Mouse (Mus musculus): ENCODE results near the gene Rilpl1.
"Not testable (repeated sequence)": the region's sequence is repeated elsewhere in the genome, so short reads cannot be mapped to it uniquely, and the experiment has no call there.

Gene Rilpl1

DNA sequence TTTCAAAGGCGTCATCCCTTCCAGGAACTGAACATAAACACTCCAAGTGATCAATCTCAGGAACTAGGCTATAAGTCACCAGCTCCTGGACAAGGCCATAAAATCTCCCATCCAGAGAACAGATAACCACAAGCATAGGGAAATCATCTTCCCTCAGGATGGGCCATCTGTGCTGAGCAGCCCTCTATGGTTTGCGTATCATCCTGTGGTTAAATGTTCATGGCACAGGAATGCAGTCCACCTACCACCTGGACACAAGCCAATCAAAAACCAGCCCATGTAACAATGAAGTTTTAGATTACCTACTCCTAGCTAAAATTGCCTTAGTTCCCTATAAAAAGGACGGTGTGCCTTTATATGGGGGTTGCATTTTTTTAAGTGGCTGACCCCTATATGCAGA is 42.3 kb downstream of the Rilpl1 start:
- DNase-seq: no peak

DNA sequence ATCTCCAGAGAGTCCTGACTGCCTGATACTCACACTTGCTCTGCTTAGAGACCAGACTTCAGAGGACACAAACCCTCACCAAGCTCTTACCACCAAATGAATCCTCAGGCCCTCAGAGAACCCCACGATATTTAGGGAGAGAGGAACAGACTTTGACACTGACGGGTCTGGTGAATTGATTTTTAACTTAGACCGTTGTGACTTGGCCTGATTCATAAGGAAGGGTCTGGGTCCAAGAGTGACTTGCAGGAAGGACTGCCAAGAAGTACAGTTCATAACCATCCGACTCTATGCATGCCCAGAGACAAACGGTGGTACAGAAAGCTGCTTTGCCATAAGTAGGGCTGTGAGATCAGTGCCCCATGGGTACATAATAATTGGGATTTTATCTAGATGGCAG is 45.5 kb downstream of the Rilpl1 start:
- no peak for DNase-seq

DNA sequence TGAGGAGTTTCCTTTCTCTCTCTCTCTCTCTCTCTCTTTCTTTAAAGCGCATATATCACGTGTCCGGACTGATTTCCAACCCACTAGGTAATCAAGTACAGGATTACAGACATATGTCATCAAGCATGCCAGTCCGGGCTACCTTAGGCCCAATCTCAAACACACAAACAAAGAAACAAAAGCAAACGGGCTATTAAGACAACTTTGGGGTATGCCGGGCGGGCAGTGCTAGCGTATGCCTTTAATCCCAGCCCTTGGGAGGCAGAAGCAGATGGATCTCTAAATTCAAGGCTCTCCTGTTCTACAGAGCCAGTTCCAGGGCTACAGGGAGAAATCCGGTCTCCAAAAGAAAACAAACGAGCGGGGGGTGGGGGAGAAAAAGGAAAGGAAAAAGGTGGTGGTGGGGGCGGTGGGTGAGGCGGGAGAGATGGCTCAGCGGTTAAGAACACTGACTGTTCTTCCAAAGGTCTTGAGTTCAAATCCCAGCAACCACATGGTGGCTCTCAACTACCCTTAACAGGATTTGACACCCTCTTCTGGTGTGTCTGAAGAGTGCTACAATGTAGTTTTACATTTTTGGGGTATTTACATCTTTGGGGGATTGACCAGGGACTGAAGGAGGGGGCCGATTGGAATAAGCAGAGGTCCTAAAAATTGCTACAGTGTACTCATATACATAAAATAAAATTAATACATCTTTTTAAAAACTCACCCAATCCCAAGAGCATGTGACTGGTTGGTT is 47.4 kb downstream of the Rilpl1 start:
- no peak for DNase-seq

DNA sequence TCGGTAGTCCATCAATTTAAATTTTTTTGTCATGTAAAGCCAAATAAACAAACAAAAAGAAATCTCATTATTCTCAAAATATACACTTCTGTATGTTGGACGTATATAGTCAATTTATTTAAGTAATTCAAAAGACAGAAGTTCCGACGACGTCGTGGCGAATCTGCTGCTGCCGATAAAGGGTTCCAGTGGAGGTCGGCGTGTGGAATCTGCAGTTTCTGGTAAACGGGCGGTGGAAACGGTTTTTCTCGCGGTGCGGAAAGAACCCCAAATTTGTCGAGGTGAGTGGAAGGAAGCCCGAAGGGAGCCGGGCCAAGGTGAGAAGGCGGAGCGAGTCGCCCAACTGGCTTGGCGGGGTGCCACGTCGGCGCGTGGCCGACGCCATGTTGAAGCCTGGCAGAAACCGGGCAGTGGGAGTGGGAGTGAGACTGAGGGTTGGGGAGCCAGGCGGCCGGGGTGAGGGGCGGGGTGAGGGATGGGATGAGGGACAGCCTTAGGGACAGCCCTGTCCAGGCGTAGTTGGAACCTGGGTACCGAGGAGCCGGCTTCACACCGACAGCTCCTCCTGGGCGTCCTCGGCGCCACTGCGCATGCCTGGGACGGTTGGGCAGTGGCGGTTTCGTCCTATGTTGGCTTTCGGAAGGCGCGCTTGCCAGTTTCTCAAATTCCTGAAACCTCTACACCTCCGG is 48.1 kb downstream of the Rilpl1 start, which contains the start of gene Snrnp35:
TSS of gene Snrnp35 (plus strand) at position 169 of the 689 bp plus-strand sequence.
- peak; percentile 96 for DNase-seq

DNA sequence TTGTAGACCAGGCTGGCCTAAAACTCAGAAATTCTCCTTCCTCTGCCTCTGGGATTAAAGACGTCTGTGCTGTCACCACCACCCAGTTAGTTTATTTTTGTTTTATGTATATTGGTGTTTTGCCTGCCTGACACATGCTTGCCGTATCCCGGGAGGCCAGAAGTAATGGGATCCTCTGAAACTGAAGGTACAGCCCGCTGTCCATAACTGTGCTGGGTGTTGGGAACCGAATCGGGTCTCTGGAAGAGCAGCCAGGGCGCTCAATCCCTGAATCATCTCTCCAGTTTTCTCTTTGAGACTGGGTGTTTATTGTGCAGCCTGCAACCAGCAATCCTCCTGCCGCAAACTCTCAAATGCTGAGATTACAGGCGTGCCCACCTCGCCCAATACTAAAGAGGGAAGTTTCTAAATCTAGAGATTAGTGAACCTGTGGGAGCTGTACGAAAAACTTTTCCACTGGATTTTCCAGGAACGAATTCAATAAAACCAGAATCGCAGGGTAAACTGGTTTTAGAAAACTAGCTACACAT is 48.7 kb downstream of the Rilpl1 start:
- DNase-seq: peak; percentile 67

DNA sequence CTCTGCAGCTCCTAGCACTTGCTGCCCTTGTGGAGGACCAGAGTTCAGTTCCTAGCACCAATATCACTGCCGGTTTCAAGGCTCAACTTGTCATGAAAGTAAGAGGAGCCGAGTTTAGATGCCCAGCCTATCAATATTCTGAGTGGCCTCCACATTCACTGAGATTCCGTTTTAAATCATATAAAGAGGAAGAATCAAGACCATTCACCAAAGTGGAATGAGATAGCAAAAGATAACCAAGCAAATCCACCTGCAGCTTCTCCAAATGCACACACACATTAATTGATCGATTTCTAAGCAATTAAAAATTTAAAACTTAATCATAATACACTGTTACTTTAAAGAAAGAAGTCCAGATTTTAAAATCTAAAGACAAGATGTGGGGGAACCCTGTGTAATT is 49.5 kb downstream of the Rilpl1 start:
- DNase-seq: no peak

DNA sequence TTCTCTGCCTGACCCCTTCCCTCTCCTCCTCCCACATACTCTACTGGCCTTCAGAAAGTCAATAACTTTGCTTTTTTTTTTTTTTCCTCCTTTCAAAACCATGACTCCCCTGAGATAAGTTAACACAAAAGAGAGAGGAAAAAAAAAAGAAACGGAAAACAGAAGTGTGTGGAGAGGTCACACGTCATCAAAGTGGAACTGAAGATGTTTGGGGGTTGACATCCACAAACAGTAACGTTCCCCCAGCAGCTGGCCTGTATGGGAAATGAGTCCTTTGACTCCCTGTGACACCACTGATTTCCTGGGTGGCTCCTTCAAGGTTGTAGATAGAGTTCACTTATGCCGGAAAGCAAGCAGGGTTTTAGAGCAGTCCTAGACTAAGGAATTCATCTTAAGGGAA is 51.1 kb downstream of the Rilpl1 start:
- no peak for DNase-seq

DNA sequence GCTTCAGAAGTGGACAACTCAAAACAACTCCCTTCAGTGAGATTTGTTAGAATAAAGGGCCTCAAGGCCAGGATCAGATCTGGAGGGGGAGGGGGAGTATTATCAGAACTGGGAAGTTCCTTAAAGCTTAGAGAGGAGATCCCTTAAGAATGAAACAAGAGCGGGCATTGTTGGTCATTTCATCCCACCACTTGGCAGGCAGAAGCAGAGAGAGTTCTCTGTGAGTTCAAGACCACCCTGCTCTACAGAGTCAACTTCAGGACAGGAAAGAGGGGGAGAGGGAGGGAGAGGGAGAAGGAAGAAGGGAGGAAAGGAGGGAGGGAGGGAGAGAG is 52.4 kb downstream of the Rilpl1 start:
- DNase-seq: no peak

DNA sequence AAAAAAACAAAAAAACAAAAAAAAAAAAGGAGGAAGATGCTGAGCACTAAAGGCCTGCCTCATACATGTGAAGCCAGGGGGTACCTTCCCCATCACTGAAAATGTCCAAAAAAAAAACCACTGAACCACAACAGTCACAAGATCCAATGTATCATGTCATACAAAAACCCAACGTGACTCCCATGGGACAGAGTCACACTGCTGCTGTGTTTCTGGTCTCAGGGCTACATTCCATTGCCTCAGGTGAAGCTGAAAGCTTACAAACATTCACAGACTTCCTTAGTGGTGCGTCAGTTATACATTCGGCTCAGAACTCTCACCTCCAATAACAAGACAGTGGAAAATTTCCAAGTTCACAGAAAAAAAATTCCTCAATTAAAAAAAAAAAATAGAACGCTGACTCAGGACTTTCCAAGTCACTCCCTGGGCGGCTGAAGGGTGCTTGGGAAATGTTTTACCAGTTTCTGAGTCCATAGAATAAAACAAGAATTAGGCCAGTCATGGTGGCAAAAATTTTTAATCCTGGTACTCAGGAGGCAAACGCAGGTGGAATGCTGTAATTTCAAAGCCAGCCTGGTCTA is 60.5 kb downstream of the Rilpl1 start:
- no peak for DNase-seq

DNA sequence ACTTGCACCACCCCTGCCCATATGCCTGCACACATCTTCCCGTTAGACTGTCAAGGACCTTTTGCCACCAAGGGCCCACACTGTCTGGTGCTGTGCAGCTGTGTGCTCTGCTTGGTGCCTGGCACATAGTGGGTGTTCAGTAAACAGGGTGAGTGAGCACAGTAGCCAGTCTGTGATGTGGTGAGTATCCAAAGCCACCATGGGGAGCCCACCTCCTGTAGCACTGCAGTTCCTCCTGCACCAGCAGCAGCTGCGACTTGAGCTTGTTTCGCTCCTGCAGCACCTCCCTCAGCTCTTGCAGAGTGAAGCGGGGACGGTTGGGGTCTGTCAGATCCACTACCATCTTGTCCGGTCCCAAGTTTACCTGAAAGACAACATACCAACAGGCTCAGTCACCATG is 61.7 kb downstream of the Rilpl1 start:
- no peak for DNase-seq

DNA sequence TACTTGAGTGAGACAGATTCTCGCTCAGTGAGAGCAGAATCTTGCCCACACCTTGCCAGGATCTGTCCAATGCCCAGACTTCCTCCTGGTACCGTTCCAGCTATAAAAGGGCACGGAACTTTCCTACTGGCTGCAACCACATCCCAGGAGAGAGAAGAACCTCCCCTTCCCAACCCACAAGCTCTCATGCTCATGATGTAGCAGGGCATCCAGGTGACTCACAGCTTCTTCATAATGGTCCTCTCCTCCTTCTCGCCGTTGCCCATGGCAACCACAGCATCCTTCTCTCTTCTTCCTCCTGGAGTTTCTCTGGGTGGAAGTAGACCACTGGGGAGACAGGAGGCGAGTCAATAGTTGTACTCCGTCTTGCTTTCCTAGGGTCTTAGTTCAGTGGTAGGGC is 62.8 kb downstream of the Rilpl1 start:
- DNase-seq: no peak

DNA sequence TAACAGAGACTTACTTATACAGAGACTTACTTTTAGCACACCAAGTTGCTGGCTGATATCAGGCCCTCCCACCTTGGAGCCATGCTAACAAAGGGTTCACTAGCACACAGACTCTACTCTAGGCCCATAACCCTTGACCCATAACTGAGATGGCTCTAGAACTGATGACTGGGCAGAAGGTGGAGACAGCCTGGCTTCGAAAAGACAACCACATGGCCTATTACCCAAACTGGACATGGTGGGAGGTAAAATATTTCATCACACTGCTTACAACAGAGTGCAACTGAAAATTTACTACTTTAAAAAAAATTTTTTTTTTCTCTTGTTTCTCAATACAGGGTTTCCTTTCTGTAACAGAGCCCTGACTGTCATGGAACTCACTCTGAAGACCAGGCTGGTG is 63.4 kb downstream of the Rilpl1 start:
- no peak for DNase-seq

DNA sequence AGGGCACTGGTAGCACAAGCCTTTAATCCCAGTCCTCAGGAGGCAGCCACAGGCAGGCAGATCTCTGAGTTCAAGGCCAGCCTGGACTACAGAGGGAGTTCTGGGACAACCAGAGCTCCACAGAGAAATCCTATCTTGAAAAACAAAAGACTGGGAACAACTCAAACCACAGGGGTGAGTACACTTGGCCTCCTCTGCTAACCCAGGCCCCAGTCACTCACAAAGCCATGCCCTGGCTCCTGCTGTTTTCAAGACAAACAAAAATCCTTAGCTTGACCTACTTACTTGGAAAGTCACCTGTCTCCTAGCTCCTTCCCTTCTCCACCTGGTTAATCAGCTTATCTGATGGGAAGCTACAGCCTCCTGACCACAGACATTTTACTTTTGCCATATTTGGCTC is 66.3 kb downstream of the Rilpl1 start:
- DNase-seq: no peak

DNA sequence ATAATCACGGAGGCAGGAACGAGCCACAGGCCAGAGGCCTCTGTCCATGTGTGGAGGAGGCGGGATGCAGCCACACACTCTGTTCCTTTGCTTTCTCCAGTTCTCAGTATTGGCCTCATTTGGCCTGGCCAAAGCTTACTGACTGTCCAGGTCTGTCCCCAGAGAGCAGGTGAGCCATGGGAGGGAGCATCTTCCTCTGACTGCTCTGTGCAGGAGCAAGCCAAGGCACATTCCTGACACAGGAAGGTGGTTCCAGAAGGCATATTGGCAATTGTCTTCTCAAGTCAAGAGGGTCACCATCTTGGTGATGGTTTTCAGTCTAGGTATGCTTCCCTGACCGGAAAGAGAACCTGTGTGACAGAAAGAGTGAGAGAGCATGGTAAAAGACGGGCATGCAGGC is 67.7 kb downstream of the Rilpl1 start:
- DNase-seq: no peak

DNA sequence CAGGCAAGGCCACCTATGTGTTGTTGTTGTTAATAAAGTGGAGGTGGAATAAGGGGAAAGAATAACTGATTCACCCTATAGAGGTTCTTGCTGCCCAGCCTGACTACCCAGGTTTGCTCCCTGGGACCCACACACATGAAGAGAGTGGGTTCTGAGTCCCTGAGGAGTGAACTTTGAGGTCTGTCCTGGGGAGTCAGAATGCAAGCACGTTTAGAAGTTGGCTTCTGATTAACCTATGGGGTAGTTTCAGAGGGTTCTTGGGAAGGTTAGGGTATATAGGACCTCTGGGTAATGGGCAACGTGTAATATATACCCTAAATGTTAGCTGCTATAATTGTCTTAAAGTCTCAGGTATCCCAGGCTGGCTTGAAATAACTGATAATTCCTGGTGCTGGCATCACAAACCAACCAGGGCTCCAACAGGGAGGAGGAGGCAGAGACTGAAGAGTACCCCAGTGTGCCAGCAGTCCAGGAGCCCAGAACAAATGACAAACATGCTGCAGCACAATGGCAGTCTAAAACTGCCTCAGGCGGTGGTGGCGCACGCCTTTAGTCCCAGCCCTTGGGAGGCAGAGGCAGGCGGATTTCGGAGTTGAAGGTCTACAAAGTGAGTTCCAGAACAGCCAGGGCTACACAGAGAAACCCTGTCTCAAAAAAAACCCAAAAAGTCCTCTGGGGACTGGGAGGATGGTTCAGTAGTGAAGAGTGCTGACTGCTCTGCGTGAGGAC is 68.7 kb downstream of the Rilpl1 start:
- no peak for DNase-seq

DNA sequence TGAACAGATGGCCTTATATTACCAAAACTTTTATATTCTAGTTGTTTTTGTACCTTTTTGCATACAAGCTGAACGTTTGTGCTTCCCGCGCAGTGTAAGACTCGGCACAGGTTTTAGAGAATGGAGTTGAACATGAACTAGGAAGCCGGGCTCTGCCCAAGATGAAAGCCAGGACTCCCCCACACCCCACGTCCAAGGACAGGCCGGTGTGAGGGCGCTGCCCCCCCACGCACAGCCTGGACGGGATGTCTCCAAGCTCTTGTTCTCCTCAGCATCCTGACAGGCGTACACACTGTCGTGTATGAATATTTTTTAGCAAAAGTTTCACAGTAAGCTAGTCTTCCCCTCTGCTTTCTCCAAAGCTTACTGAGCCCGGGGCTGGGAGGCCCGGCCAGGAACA is 70.3 kb downstream of the Rilpl1 start:
- DNase-seq: not testable (repeated sequence)

DNA sequence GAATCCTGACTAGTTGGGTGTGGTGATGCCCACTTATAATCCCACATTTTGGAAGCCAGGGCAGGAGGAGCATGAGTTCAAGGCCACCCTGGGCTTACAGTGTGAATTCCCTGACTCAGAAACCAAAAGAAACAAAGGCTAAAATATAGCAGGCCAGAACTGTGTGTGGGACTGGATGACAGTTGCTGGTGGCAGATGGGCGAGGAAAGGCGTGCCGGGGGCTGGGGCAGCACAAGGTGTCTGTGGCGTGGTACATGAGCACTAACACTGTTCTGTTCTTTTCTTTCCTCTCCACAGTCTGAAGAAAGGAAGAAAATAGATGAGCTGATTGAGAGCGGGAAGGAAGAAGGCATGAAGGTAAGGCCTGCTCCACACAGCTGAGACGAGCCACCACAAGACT is 74.4 kb downstream of the Rilpl1 start:
- DNase-seq: no peak

DNA sequence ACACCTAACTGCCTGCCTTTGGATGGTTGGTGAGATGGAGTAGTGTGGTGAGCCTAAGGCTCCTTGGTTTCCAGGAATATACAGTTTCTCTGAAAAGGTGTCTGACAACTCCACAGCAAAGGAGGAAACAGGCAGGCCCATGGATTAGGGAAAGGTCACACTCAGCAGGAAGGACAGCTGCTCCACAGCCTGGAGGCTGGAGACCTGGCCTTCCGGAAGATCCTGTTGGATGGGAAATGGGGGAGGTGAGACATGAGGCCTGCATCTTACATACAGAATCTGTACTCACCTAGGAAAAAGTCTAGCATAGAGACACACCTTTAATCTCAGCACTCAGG is 77.1 kb downstream of the Rilpl1 start:
- DNase-seq: no peak

DNA sequence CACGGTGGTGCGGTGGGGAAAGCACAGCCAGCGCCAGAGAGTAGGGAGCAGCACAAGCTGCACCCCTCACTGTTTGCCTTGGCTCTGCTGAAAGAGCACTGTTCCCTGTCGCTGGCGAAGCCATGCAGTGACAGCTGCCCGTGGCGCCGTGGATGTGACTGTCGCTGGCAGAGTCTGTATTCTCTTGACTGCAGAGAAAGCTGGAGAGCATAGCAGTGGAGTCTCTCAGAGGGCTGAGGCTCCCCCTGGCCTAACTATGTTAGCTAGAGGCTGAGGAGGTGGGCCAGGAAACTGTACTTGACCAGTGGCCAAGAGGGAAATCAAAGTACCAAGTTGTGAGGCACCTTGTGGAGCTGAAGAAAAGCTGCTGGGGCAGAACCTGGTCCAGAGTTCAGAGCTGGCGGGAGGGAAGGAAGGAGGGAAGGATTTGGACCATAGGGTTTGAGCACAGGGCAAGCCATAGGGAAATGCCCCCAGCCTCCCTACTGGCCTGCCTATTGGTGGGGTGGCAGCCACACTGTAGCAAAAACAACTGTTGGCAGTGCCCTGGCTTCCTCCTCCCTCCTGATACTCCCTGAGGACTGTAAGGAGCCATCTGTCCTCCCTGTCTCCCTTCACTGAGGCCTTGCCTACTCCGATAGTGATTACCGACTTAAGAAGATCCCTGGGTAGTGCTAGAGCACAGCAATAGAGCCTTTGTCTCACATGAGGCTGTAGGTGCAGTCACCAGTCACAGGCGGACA is 77.7 kb downstream of the Rilpl1 start:
- DNase-seq: peak; percentile 64

DNA sequence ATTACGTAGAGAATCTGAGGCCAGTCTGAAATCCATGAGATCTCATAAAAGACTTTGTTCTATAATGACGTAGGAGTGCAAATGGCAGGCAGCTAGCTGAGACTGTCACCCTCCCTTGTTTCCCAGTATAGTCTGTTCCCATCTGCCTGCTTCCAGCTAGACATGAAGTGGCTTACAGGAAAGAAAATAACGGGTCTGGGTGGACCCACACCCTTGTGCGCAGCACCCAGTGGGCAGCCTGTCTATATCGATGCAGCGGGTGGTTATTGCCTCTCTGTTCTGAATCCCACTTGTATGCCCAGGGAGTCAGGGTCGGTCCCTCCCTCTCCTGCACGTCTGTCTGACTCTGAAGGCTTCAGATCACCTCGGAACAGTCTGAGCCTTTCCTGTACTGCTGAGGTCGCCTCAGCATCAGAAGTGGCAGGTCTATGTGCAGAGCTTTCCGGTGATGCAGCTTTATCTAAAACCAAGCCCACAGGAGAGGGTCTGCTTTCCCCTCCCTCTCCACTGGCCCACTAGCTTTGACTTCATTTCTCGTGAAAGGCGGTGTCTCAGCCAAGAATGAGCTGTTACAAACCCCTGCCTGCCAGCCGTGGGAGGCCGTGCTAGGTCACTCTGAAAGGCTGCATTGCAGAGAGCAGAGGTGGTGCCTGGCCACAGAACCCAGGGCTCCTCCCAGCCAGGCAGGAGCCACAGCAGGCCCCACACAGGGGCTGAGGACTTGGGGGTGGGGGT is 78.5 kb downstream of the Rilpl1 start:
- DNase-seq: peak; percentile 57

DNA sequence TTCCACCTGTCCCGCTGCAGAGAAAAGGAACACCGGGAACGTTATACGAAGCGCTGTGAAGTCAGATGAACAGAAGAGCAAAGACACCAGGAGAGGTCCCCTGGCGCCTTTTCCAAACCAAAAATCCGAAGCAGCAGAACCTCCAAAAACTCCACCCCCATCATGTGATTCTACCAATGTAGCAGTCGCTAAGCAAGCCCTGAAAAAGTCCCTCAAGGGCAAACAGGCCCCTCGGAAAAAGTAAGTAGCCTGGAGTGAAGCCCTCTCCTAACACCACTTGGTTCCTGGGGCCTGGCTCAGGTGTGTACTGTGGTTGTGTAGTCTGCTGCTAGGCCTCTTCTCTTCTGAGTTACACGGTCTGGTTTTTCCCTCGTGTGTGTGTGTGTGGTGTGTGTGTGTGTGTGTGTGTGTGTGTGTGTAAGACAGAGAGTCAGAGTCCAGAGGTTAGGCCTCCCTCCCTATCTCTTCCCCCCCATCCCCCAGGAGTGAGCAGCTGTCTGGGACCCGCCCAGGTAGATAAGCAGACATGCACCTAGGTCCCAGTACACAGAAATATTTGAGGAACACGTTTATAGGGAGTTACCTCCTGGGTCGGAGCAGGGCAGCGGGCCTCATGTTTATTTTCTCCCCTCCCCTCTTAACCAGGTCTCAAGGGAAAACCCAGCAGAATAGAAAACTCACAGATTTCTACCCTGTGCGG is 80.4 kb downstream of the Rilpl1 start:
- peak; percentile 37 for DNase-seq

DNA sequence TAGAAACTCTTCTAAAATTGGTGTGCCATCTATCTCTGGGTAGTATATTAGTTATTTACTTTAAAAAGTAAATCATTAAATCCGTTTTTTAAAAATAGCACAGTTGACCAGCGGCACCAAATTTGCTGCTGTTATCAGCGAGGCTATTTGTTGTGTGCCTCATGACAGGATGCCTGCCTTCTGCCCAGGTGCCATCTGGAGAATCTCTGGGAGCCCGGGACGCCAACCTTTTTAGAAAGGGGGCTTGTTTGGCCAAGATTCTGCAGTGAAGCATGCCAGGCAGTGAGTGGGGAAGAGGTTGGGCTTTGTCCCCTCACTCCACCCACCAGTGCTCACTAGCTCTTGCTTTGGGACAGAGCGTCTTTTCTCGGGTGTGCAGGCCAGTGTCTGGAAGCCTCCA is 81.1 kb downstream of the Rilpl1 start:
- DNase-seq: no peak
